Mouse (Mus musculus) gastrocnemius, adult 2 months (tissue): ENCODE results near the gene Toe1. TPM values are rescaled to one million over a fixed set of nuclear protein-coding genes. Genes with fewer than 3 reads are reported as not detected.
"Not testable (repeated sequence)": the region's sequence is repeated elsewhere in the genome, so short reads cannot be mapped to it uniquely, and the experiment has no call there.

ENCODE experiments used
- DNase-seq: peaks from one replicate; pipeline ENCODE4 v3.0.0; 2022
- H3K27ac ChIP-seq: fragments of 200-600 bp; 2 replicates; pipeline ENCODE4 v1.8.1; 2022; ENCODE audit warnings: mild to moderate bottlenecking
- H3K4me3 ChIP-seq: fragments of 200-600 bp; 2 replicates; pipeline ENCODE4 v1.8.1; 2022; ENCODE audit warnings: mild to moderate bottlenecking, moderate library complexity
- CTCF ChIP-seq: fragments of 200-600 bp; IDR thresholded peaks from 2 replicates; pipeline ENCODE4 v1.8.1; 2022; ENCODE audit warnings: antibody characterized with exemption, mild to moderate bottlenecking, moderate library complexity
- intact Hi-C: fragments of 180-260 bp; cut with DNase I; formaldehyde crosslinking; loops from one replicate; pipeline ENCODE4 v1.15.1; 2025
- long read RNA-seq, 2 experiments: library from polyadenylated mRNA; stranded (forward); transcript quantifications; one replicate each; pipeline ENCODE4 v2.0.0; 2021
- total RNA-seq, 2 experiments: library from RNA; stranded (reverse); gene quantifications; 2 replicates each; pipeline ENCODE4 v1.2.3; 2021

Toe1 gene
- 1 to 10 TPM; 4.1 to 5.4 TPM for total RNA-seq
- long read RNA-seq, experiment 1, partial matches to known transcripts: 0 of 3 reads
- long read RNA-seq, experiment 1, other reads (novel, unspliced or antisense): 1 of 3 reads
- long read RNA-seq, experiment 2, partial matches to known transcripts: 0 of 2 reads
- long read RNA-seq, experiment 2, other reads (novel, unspliced or antisense): 1 of 2 reads

DNA sequence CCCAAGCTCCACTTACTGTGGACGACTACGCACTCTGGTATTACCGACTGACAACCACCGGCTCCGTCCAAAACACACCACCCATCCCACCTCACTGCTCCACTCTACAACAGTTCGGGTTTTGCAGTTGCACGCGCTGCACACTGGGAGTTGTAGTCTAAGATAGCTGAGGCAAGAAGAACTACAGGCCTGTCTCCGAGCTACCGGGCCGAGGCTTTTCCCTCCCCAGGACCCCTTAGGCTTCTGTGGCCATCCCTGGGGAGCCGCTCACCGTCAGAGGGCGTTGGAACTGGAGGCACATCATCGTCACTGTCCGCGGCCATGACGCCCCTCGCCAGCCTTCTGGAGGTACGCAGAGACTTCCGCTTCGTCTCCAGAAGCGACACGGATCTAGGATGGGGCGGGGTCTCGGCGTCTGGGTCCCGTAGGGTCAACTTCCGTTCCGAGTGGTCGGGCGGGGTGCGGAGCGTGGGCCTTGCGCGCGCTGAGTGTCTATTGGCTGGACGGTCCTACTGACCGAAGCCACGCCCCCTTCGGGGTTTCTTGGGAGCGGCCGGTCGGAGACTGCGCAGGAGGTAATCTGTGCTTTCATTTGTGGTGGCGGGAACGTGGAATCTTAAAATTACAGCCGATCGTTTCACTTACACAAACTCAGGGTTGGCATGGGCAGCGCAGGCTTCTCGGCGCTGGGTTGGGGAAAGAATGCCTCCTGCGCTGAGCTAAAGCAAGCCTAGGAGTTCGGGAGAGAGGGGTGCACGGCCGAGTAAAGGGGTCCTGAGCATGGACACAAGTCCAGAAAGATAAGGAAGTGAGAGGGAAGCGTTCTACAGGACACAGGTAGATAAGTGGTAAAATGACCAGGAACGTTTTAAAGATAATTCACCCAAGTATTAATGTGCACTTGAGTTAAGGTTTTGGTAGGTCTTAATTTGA is at the start of gene Toe1, which contains the start of gene Mutyh:
Gene Toe1, minus strand, starts transcription at position 444 of the 933 bp plus-strand sequence.
Gene Mutyh, plus strand, starts transcription at position 527 of the 933 bp plus-strand sequence.
- DNase-seq: peak; percentile 96
- Histone ChIP-seq H3K4me3 (peak within 1 kb of the TSS; percentile 81), H3K27ac (peak within 1 kb of the TSS; percentile 96)
- TF ChIP-seq CTCF: no peak
- intact Hi-C loops: no loop called here

GRCm38 (mm10) chr4:116857203-116857602 is 49.8 kb upstream of the Toe1 start:
- TF ChIP-seq CTCF: no peak
- Histone ChIP-seq H3K27ac (no peak overlapping the region), H3K4me3 (no peak overlapping the region)
- intact Hi-C loops: no loop called here
- no peak for DNase-seq

DNA sequence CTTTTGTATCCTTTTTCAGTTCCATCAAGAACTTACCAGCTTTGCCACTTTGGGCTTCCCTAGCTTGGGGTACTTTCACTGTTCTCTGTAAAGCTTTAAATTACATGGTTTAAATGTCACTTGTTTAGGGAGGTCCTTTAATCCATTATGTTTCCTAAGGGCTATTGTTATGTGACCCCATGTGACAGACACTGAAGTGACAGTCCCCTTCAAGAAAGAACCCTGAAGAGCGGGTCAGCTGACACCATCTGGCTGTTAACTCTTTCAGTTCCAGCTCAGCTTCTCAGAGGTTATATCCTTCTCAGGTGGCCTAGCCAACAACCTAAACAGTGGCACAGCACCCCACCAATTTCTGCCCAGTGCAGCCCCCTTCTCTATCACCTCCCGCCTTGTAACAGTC is 46.8 kb upstream of the Toe1 start:
- intact Hi-C loops: no loop called here
- TF ChIP-seq CTCF: no peak
- no peak overlapping the region for H3K27ac ChIP-seq

DNA sequence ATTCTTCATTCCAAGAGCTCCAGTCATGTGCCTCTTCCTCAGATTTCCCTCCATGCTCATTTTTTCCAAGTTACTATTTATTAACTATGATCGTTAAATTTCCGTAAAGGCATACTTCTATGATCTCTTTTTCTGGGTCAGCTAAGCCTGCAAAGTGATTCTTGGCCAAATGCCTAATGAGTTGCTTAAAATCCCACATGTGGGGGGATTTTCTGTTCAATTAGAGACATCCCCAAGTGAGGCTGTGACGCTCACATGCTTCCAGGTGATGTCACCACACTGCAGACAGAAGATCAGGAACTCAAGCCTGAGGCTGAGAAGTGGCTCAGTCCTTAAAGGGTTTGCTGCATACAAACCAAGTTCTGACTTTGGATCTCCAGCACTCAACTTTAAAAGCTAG is 42.5 kb upstream of the Toe1 start:
- DNase-seq: no peak
- H3K27ac ChIP-seq: no peak overlapping the region
- TF ChIP-seq CTCF: no peak
- H3K4me3 ChIP-seq: no peak overlapping the region
- intact Hi-C loops: no loop called here

More for the DNA sequence above, 46.8 kb upstream of the Toe1 start:
- no peak for DNase-seq
- no peak overlapping the region for H3K4me3 ChIP-seq

- H3K27ac ChIP-seq: no peak overlapping the region
- DNase-seq: no peak
- no peak overlapping the region for H3K4me3 ChIP-seq
- intact Hi-C loops: no loop called here
- TF ChIP-seq CTCF: no peak
Observed at GRCm38 (mm10) chr4:116844324-116844723, 36.9 kb upstream of the Toe1 start.

DNA sequence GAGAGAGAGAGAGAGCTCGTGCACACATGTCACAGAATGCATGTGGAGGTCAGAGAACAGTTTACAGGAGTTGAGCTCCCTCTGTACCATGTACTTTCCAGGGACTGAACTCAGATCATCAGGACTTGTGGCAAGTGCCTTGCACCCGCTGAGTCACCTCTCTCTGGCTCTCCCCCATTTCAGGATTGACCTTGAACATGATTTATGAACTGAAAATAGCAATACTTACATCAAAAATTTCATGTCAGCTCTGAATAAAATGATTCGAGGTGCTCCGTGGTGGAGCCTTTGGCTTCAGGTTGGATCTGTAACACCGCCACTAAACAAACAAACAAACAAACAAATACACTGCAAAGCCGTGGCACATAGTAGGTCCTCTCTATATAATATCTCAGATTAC is 33.4 kb upstream of the Toe1 start:
- TF ChIP-seq CTCF: no peak
- Histone ChIP-seq H3K27ac (no peak overlapping the region), H3K4me3 (no peak overlapping the region)
- no peak for DNase-seq
- intact Hi-C loops: no loop called here

DNA sequence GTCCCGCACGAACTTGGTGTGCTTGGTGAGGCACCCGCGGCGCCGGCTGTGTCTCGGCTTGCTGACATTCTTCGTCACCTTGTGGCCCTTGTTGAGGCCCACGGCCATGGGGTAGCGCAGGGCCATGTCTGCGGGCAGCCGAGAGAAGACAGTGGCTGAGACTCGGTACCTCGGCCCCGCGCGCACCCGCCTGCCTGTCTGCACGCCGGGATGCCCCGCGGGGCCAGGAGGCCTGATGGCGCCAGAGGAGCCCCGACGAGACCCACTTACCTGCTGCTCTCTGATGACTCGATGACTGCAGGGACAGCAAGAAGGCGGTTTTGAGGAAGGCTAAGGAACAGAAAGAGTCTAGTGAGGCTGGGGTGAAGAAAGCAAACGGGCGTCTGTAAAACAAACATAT is 32.7 kb upstream of the Toe1 start:
- intact Hi-C loops, DNase-seq, H3K4me3 ChIP-seq: not testable (repeated sequence)

DNA sequence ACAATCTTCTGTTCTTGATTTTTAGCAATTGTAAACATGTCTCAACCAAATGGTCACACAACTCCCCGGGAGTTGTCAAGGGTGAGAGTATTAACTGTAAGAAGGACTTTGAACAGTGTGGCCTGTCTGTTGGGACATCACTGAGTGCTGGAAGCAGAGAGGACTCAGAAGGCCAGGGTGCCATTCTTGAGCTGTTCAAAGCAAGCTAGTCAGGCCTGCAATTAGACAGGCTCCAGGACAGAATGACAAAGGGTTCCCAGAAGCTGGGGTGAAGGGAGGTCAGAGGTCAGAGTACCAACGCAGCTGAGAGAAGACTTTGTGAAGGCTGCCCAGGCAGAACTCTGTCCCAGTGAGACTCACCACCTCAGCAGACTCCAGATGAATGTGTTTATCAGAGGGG is 31.6 kb upstream of the Toe1 start:
- DNase-seq: no peak
- no peak for TF ChIP-seq CTCF
- Histone ChIP-seq H3K27ac (no peak overlapping the region), H3K4me3 (no peak overlapping the region)
- intact Hi-C loops: no loop called here

More for the DNA sequence above, 32.7 kb upstream of the Toe1 start:
- not testable (repeated sequence) for H3K27ac ChIP-seq

DNA sequence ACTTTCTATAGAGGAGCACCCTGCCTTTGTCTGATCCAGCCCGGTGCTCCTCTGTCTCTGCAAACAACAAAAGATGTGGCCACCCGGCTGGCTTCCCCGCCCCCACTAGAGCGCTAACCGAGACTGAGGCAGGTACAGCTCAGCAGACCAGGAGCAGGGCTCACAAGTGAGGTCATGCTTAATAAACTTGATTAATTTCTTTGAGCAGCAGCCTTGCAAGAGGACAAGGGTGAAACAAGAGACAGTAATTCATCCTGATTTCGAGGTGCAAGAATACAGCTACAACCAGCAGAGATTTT is 22.6 kb upstream of the Toe1 start:
- no peak overlapping the region for H3K4me3 ChIP-seq
- TF ChIP-seq CTCF: no peak
- DNase-seq: no peak
- H3K27ac ChIP-seq: no peak overlapping the region
- intact Hi-C loops: no loop called here

DNA sequence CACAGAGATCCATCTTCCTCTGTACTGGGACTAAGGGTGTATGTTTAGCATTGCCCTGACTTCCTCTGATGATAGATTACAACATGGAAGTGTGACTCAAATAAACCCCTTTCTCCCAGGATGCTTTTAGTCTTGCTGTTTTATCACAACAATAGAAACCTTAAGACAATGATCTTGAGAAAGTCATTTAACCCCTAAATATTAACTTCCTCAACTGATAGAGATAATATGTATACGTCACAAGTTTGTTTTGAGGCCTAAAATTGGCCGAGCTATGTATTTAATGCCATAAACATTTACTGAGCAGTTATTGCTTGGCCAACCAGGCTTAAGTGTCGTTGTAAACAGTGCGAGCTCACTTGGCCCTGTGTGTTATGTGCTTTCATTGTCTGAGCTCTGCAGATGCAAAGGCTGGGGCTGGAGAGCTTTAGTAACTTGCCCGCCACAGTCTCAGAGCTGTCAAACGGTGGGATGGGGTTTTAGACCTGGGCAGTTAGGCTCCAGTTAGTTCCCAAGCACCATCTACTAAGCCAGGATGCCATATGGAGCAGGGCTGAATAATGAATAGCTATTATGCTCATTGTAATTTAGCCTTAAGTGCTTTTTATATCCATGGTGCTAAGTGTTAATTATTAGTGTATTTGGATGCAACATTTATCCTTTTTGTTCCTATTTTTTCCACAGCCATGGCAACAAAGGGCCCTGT is 22.1 kb upstream of the Toe1 start:
- Histone ChIP-seq H3K27ac (no peak overlapping the region), H3K4me3 (no peak overlapping the region)
- DNase-seq: no peak
- intact Hi-C loops: loop anchor here (2.0 kb wide), 1 partner anchor 311 kb away; no protein-coding TSS in a partner anchor
- TF ChIP-seq CTCF: no peak

DNA sequence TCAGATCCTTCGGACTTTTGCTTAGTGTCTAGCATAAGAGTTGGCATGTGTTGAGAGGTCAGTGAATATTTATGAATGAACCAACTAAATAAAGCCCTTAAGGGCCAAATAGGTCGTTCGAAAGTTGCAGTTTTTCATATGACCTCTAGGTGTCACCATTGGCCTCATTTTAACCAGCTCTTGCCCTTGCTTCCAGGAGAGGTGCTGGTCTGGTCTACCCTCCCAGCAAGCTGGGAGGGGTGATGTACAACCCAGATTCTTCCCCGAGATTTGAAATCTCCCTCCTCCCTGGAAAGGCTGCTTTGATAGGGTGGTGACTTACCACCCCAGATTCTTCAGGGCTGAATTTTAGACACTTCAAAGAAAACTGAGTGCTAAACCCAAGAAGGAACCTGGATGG is 20.4 kb upstream of the Toe1 start:
- DNase-seq: no peak

DNA sequence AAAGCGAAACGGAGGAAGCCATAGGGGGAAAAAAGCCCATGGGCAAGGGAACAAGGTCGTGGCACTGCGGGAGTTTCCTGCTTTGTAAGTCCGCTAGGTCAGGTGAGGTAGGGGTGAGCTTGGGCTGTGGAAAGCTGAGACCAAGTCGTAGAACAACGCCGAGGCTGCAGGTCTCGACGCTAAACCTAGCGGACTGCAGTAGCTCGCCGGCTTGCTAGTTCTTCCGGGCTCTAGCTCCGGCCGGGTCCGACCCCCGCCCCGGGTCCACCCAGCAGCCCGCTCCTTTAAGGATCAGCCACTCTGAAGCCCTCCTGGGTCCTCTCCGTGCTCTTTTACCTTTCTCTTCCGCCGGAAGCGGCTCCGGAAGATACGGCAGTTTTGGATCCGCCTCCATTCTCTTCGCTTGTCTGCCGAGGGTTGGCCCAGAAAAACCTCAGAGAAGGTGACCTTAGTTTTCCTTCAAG is 17.1 kb upstream of the Toe1 start:
- peak overlapping the region; percentile 74 for H3K4me3 ChIP-seq
- TF ChIP-seq CTCF: no peak
- peak overlapping the region; percentile 96 for H3K27ac ChIP-seq
- intact Hi-C loops: no loop called here
- peak; percentile 84 for DNase-seq

More for the DNA sequence above, 20.4 kb upstream of the Toe1 start:
- H3K4me3 ChIP-seq: no peak overlapping the region
- intact Hi-C loops: loop anchor here (2.0 kb wide), 2 partner anchors 165 to 313 kb away; no protein-coding TSS in a partner anchor
- no peak overlapping the region for H3K27ac ChIP-seq
- peak; percentile 78 for TF ChIP-seq CTCF

GRCm38 (mm10) chr4:116821694-116822016 is 14.2 kb upstream of the Toe1 start, which contains the start of gene Hpdl:
Gene Hpdl (minus strand): TSS chr4:116821707.
- TF ChIP-seq CTCF: no peak
- intact Hi-C loops: no loop called here
- DNase-seq: no peak
- Histone ChIP-seq H3K27ac (peak within 1 kb of the TSS; percentile 78), H3K4me3 (peak within 1 kb of the TSS; percentile 80)
